Mouse (Mus musculus): ENCODE results near the gene Tent4b. TPM values are rescaled to one million over a fixed set of nuclear protein-coding genes. Genes with fewer than 3 reads are reported as not detected.
A peak's percentile ranks its signal among the peaks of the same experiment; 100 is the strongest.
"Not testable (repeated sequence)": the region's sequence is repeated elsewhere in the genome, so short reads cannot be mapped to it uniquely, and the experiment has no call there.

Tent4b gene
- polyA plus RNA-seq, 1 experiment from 2014 or later: 6.2 TPM

DNA sequence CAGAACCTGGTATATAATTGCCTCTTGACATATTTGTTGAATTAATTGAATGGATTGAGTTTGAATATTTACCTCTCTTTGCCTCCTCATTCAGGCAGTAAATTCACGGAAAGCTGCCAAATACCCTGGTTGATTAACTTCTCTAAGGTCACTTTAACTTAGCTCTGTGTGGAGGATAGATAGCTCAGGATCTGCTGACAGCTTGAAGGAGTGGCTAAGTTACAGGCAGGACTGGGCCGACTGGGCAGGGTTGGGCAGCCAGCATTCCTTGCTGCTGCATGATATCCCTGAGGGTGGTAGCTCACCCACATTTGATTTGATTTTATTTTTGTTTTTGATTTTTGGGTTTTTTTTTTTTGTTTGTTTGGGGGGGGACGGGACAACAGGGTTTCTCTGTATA is 1.7 kb upstream of the Tent4b start:
- no peaks in the 10 kb centered on the region for H3K9me3 ChIP-seq (ENCODE audit: control insufficient read depth, low read length)
- 42% methylated on average over 3 of the region's 3 CpGs for WGBS
- no peak overlapping the region for H3K4me3 ChIP-seq (ENCODE audit: low read length)
- ATAC-seq (ENCODE audit: low read depth): no peak
- H3K9ac ChIP-seq (ENCODE audit: low read length): no peak overlapping the region
- H3K4me2 ChIP-seq (ENCODE audit: low read depth, low read length): no peak overlapping the region
- no peak overlapping the region for H3K27ac ChIP-seq (ENCODE audit: low read length)
- H3K4me1 ChIP-seq (replicated peaks; ENCODE audit: control insufficient read depth, insufficient read depth, low read length): peaks cover 19% of the 10 kb centered on the region
- H3K27me3 ChIP-seq (ENCODE audit: control insufficient read depth, insufficient read depth, low read depth, low read length): no peaks in the 10 kb centered on the region
- H3K36me3 ChIP-seq (ENCODE audit: control insufficient read depth, insufficient read depth, low read length): no peaks in the 10 kb centered on the region

DNA sequence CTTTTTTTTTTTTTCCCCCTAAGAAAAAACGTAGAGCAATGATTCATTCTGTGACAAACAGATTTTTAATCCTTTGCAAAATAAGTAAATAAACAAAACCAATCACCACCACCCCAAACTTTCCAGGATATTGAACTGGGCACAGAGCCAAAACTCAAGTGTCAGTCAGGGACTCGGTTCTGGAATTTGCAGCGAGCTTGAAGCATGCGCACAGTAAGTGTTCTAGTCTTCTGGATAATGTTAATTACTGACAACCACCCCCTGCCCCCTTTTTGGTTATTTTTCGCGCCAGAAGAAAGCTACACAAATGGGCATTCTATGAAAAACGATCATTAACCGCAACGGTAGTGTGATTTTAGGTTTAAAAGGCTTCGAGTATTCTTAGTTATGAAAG is 465 bp upstream of the Tent4b start:
- under 1% methylated on average over 10 of the region's 10 CpGs for WGBS
- no peak for ATAC-seq (ENCODE audit: low read depth)

DNA sequence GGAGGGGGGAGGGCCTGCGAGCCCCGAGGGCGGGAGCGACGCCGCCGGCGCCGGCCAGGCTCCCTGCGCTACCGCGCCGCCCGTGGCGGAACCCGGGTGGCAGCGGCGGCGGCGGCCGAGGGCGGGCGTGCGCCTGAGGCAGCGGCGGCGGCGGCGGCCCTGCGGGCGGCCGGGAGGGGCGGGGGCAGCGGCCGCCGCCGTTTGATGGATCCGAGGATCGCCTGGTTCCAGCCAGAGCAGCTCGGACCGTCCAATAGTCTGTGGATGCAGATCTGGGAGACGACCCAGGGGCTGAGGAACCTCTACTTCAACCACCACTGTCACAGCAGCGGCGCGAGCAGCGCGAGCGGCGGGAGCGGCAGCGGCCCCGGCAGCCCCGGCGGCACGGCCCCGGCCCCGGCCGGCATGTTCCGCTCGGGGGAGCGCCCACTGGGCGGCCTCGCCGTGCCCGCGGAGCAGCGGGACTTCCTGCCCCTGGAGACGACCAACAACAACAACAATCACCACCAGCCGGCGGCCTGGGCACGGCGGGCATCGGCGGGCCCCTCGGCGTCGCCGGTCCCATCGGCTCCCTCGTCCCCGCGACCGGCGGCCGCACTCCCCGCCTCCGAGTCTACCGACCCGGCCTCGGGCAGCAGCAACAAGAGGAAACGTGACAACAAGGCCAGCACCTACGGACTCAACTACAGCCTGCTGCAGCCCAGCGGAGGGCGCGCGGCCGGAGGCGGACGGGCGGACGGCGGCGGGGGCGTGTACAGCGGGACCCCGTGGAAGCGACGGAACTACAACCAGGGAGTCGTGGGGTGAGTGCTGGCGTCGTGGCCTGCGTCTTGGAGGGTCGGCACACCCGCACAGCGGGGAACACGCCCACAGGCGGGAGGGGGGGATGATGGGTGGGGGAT is 938 bp downstream of the Tent4b start:
- H3K4me3 ChIP-seq (ENCODE audit: low read length): peak overlapping the region; percentile 89
- WGBS: under 1% methylated on average over 71 of the region's 117 CpGs
- peaks cover 21% of the 10 kb centered on the region for H3K4me1 ChIP-seq (replicated peaks; ENCODE audit: control insufficient read depth, insufficient read depth, low read length)
- peak overlapping the region; percentile 94 for H3K4me2 ChIP-seq (ENCODE audit: low read depth, low read length)
- no peaks in the 10 kb centered on the region for H3K27me3 ChIP-seq (ENCODE audit: control insufficient read depth, insufficient read depth, low read depth, low read length)
- H3K9me3 ChIP-seq (ENCODE audit: control insufficient read depth, low read length): no peaks in the 10 kb centered on the region
- H3K36me3 ChIP-seq (ENCODE audit: control insufficient read depth, insufficient read depth, low read length): no peaks in the 10 kb centered on the region
- H3K9ac ChIP-seq (ENCODE audit: low read length): peak overlapping the region; percentile 89
- ATAC-seq (ENCODE audit: low read depth): peak; percentile 57
- peak overlapping the region; percentile 86 for H3K27ac ChIP-seq (ENCODE audit: low read length)

More for the DNA sequence above, 465 bp upstream of the Tent4b start:
- Histone ChIP-seq H3K9me3 (ENCODE audit: control insufficient read depth, low read length) (no peaks in the 10 kb centered on the region), H3K27me3 (ENCODE audit: control insufficient read depth, insufficient read depth, low read depth, low read length) (no peaks in the 10 kb centered on the region), H3K36me3 (ENCODE audit: control insufficient read depth, insufficient read depth, low read length) (no peaks in the 10 kb centered on the region), H3K27ac (ENCODE audit: low read length) (peak overlapping the region; percentile 86), H3K4me3 (ENCODE audit: low read length) (peak overlapping the region; percentile 89), H3K4me1 (replicated peaks; ENCODE audit: control insufficient read depth, insufficient read depth, low read length) (peaks cover 21% of the 10 kb centered on the region), H3K9ac (ENCODE audit: low read length) (peak overlapping the region; percentile 89), H3K4me2 (ENCODE audit: low read depth, low read length) (peak overlapping the region; percentile 94)

DNA sequence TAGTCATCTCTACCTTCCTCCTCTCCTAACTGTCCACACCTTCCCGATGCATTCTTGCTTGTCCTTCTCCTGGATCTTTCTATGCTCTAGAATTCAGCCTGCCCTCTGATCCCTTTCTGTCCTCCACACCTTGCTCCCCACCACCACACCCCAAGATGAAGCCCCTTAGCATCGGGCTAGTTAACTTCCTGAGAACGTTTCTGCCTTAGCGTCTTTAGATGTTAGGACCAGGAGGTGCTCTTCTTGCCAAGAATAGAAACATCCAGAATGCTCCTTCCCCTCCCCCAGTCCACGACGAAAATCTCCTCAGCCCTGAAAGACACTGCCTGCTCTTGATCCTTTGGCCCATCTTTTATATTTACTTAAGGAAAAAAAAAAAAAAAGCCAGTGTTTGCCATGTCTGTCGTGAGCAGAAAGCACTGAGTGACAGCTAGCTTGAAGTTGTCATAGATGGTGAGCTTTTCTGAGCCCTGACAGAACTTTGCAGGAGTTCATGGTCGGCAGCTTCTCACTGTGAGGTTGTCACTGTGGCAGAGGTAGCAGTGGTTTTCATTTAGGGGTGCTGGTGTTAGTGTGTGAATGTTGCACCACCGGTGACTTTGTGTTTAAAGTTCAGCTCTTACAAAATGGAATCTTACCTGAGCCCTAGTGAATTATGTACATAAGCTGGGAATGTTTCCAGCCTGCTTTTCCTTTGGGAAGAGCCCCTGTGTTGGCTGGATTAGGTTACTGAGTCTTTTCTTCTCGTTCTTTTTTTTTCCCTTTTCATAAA is 1.9 kb downstream of the Tent4b start:
- no peak for ATAC-seq (ENCODE audit: low read depth)
- Histone ChIP-seq H3K4me3 (ENCODE audit: low read length) (peak overlapping the region; percentile 89), H3K27me3 (ENCODE audit: control insufficient read depth, insufficient read depth, low read depth, low read length) (no peaks in the 10 kb centered on the region), H3K4me1 (replicated peaks; ENCODE audit: control insufficient read depth, insufficient read depth, low read length) (peaks cover 21% of the 10 kb centered on the region), H3K27ac (ENCODE audit: low read length) (no peak overlapping the region), H3K4me2 (ENCODE audit: low read depth, low read length) (peak overlapping the region; percentile 94), H3K9me3 (ENCODE audit: control insufficient read depth, low read length) (no peaks in the 10 kb centered on the region), H3K36me3 (ENCODE audit: control insufficient read depth, insufficient read depth, low read length) (0 out of 2 replicates have a peak, but pooled peaks cover 3% of the 10 kb centered on the region), H3K9ac (ENCODE audit: low read length) (peak overlapping the region; percentile 89)
- 8% methylated on average over 10 of the region's 10 CpGs for WGBS

DNA sequence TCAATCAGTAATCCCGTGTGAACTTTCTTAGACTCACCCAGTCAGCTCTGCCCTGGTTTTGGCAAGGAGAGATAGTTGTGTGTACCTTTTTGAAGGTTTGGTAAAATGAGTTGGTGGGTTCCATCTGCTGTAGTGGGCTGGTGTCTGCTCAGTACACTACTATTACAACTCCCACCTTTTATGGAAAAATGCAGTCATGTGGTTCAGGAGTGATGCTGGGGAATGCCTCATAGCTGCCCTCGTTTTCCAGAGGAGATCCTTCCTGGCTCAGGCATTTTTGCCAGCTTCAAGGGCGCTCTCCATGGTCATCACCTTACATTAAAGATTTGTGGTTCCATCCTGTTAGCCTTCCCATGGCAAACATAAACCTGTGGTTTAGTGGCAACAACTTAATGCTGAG is 2.6 kb downstream of the Tent4b start:
- Histone ChIP-seq H3K4me1 (replicated peaks; ENCODE audit: control insufficient read depth, insufficient read depth, low read length) (peaks cover 21% of the 10 kb centered on the region), H3K4me2 (ENCODE audit: low read depth, low read length) (peak overlapping the region; percentile 94), H3K4me3 (ENCODE audit: low read length) (no peak overlapping the region; the same call in 1 of the 2 replicates), H3K27me3 (ENCODE audit: control insufficient read depth, insufficient read depth, low read depth, low read length) (no peaks in the 10 kb centered on the region), H3K9ac (ENCODE audit: low read length) (no peak overlapping the region; the same call in 1 of the 2 replicates), H3K27ac (ENCODE audit: low read length) (no peak overlapping the region), H3K9me3 (ENCODE audit: control insufficient read depth, low read length) (no peaks in the 10 kb centered on the region), H3K36me3 (ENCODE audit: control insufficient read depth, insufficient read depth, low read length) (peaks cover 6% of the 10 kb centered on the region; the same call in 1 of the 2 replicates)
- 46% methylated on average over 3 of the region's 3 CpGs for WGBS
- ATAC-seq (ENCODE audit: low read depth): no peak

DNA sequence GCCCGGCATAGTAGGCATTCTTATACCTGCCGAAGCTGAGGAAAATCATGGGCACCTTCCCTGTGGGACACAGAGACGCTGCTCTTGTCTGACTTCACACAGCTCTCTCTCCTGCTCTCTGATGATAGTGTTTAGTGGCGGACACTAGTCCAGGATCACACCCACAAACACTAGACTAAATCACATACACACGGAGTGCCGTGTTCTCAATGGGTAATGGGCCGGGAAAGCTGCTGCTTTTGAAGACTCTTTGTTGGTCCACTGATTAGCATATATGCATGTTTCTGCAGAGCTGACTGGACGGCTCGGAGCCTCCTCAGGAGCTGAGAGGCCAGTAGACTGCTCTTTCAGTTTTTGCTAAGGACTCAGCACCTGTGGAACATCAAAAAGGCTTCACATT is 7.0 kb downstream of the Tent4b start:
- peaks cover 6% of the 10 kb centered on the region; the same call in 1 of the 2 replicates for H3K36me3 ChIP-seq (ENCODE audit: control insufficient read depth, insufficient read depth, low read length)
- no peak overlapping the region for H3K9ac ChIP-seq (ENCODE audit: low read length)
- H3K9me3 ChIP-seq (ENCODE audit: control insufficient read depth, low read length): no peaks in the 10 kb centered on the region
- no peak for ATAC-seq (ENCODE audit: low read depth)
- no peak overlapping the region for H3K4me2 ChIP-seq (ENCODE audit: low read depth, low read length)
- no peak overlapping the region for H3K27ac ChIP-seq (ENCODE audit: low read length)
- no peak overlapping the region for H3K4me3 ChIP-seq (ENCODE audit: low read length)
- WGBS: 81% methylated on average over 9 of the region's 9 CpGs
- H3K4me1 ChIP-seq (replicated peaks; ENCODE audit: control insufficient read depth, insufficient read depth, low read length): peaks cover 15% of the 10 kb centered on the region
- no peaks in the 10 kb centered on the region for H3K27me3 ChIP-seq (ENCODE audit: control insufficient read depth, insufficient read depth, low read depth, low read length)

DNA sequence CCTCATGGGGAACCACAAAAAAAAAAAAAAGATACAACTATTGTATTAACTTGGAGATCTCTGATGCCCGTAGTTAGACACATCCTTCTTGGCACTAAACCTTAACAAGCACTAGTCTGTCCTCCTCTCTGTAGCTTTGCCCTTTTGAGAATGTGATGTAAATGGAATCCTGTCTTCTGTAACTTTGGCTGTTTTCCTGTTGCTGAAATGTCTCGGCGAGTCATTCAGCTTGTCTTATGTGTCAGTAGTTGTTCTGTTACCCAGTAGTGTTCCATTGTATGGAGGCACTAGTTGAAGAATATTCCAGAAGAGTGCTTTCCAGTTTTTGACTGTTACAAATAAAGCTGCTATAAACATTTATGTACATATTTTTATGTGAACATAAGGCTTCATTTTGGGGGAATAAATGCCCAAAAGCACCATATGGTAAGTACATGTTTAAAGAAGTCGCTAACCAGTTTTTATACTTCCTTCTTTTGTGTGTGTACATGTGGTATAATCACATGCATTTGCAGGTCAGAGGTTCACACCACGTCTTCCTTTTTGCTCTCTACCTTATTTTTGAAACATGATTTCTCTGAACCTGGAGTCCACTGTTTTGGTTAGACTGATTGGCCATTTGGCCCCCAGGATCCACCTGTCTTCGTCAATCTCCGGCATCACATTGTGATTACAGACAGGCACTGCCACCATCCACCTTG is 8.3 kb downstream of the Tent4b start:
- Histone ChIP-seq H3K4me3 (ENCODE audit: low read length) (no peak overlapping the region), H3K27me3 (ENCODE audit: control insufficient read depth, insufficient read depth, low read depth, low read length) (no peaks in the 10 kb centered on the region), H3K4me2 (ENCODE audit: low read depth, low read length) (no peak overlapping the region), H3K36me3 (ENCODE audit: control insufficient read depth, insufficient read depth, low read length) (peaks cover 6% of the 10 kb centered on the region; the same call in 1 of the 2 replicates), H3K9me3 (ENCODE audit: control insufficient read depth, low read length) (no peaks in the 10 kb centered on the region), H3K27ac (ENCODE audit: low read length) (no peak overlapping the region), H3K9ac (ENCODE audit: low read length) (no peak overlapping the region), H3K4me1 (replicated peaks; ENCODE audit: control insufficient read depth, insufficient read depth, low read length) (peaks cover 6% of the 10 kb centered on the region; the same call in 1 of the 2 replicates)
- ATAC-seq (ENCODE audit: low read depth): no peak
- WGBS: 81% methylated on average over 7 of the region's 7 CpGs

DNA sequence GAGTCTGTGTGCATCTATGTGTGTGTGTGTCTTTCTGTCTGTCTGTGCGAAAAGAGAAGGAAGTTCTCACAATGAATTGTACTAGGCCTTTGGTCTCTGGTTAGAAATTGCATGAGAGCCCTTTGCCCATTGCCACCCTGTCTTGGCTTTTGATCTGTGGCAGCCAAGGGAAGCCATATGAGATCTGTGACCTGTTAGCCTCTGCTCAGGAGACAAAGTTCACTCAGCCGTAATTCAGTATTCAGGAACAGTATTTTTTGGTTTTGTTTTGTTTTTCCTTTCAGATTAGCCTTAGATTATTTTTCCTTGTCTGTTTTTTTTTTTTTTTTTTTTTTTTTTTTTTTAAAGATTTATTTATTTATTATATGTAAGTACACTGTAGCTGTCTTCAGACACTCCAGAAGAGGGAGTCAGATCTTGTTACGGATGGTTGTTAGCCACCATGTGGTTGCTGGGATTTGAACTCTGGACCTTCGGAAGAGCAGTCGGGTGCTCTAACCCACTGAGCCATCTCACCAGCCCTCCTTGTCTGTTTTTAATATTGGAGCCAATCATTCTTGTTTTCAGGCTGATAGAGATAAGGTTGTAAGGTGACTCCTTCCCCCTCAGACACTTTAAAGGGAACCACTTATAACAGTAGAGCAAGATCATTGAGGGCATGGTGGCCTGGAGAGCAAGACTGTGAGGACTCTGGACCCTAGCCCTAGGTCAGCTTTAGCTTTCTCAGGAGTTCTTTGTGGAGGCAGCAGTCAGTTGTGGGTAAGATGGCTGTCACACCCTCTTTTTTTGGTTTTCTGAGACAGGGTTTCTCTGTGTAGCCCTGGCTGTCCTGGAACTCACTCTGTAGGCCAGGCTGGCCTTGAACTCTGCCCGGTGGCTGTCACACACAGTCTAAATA is 11.2 kb downstream of the Tent4b start:
- 84% methylated on average over 5 of the region's 6 CpGs for WGBS
- H3K4me3 ChIP-seq (ENCODE audit: low read length); H3K36me3 ChIP-seq (ENCODE audit: control insufficient read depth, insufficient read depth, low read length); H3K4me2 ChIP-seq (ENCODE audit: low read depth, low read length); H3K4me1 ChIP-seq (replicated peaks; ENCODE audit: control insufficient read depth, insufficient read depth, low read length); H3K27ac ChIP-seq (ENCODE audit: low read length); H3K9ac ChIP-seq (ENCODE audit: low read length); H3K27me3 ChIP-seq (ENCODE audit: control insufficient read depth, insufficient read depth, low read depth, low read length); H3K9me3 ChIP-seq (ENCODE audit: control insufficient read depth, low read length); ATAC-seq (ENCODE audit: low read depth): not testable (repeated sequence)
